Mouse (Mus musculus) stomach, embryonic 15.5 days (tissue): ENCODE measurements around the gene Rps15. TPM values are rescaled to one million over a fixed set of nuclear protein-coding genes. Genes with fewer than 3 reads are reported as not detected.
A peak's percentile ranks its signal among the peaks of the same experiment; 100 is the strongest.

ENCODE experiments used
- ATAC-seq: fragments of 200-750 bp; cut with Nextera tagmentation; 2 replicates; pipeline ENCODE4 v1.8.0; 2017; ENCODE audit warnings: low read depth, moderate number of reproducible peaks, moderate TSS enrichment; ENCODE audit not compliant: insufficient read depth, low FRiP score
- H3K27ac ChIP-seq: fragments of 300-500 bp; sonication (generic); 2 replicates; pipeline ENCODE4 v1.5.1; 2015; ENCODE audit warnings: mild to moderate bottlenecking, inconsistent platforms
- H3K27me3 ChIP-seq: fragments of 300-500 bp; sonication (generic); replicated peaks from 2 replicates; pipeline ENCODE4 v1.6.1; 2015; ENCODE audit warnings: inconsistent platforms
- H3K36me3 ChIP-seq: fragments of 300-500 bp; sonication (generic); 2 replicates; pipeline ENCODE4 v1.6.1; 2015; ENCODE audit warnings: inconsistent platforms
- H3K4me1 ChIP-seq: fragments of 300-500 bp; sonication (generic); 2 replicates; pipeline ENCODE4 v1.6.1; 2015; ENCODE audit warnings: inconsistent platforms
- H3K4me2 ChIP-seq: fragments of 300-500 bp; sonication (generic); 2 replicates; pipeline ENCODE4 v1.6.1; 2015; ENCODE audit warnings: mild to moderate bottlenecking, inconsistent platforms
- H3K4me3 ChIP-seq: fragments of 300-500 bp; sonication (generic); replicated peaks from 2 replicates; pipeline ENCODE4 v1.5.1; 2015; ENCODE audit warnings: inconsistent platforms
- H3K9ac ChIP-seq: fragments of 300-500 bp; sonication (generic); 2 replicates; pipeline ENCODE4 v1.6.1; 2015; ENCODE audit warnings: inconsistent platforms
- H3K9me3 ChIP-seq: fragments of 300-500 bp; sonication (generic); 2 replicates; pipeline ENCODE4 v1.6.1; 2016; ENCODE audit warnings: inconsistent platforms
- WGBS: fragments of 180-500 bp; shearing (Covaris S2); methylation state at CpG from one replicate; pipeline ENCODE4 v1.1.7; 2015; 5-methylcytosine and 5-hydroxymethylcytosine counted together
- polyA plus RNA-seq: library from polyadenylated mRNA; unstranded; fragments of >200 nt; fragmentation: Nextera tagmentation; extraction: Ambion mirVana; gene quantifications from 2 replicates; pipeline ENCODE4 v1.2.1, GENCODE M21; 2015

Rps15 gene
- polyA plus RNA-seq, 1 experiment from 2014 or later, result 948 TPM

DNA sequence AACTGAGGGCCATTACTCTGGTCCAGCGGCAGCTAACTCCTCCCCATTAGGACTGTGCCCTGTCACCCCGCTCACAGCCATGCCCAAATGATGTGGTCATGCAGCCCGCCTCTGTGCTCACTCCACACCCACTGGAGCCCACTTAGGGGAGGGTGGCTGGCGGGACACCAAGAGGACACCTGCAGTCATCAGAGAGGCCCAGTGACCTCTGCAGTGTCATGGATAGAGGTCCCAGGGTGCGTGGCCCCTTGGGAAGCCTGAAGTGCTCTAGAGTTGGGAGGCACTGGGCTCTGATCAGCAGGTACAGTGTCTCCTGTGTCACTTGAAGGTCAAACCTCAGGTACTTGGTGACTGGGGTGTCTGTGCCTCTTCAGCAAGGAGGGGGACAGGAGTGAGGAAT is 4.6 kb downstream of the Rps15 start:
- WGBS, result 74% methylated on average over 5 of the region's 5 CpGs
- ATAC-seq, result no peak
- Histone ChIP-seq H3K36me3 (peaks cover 10% of the 10 kb centered on the region), H3K27ac (no peak overlapping the region), H3K9me3 (no peaks in the 10 kb centered on the region), H3K4me1 (peaks cover 22% of the 10 kb centered on the region), H3K4me2 (peak overlapping the region; percentile 70; the same call in 1 of the 2 replicates), H3K9ac (no peak overlapping the region), H3K27me3 (peaks cover 45% of the 10 kb centered on the region), H3K4me3 (no peak overlapping the region)

- WGBS, result 67% methylated on average over 8 of the region's 8 CpGs
- H3K27ac ChIP-seq, result no peak overlapping the region
- no peak for ATAC-seq
Measured at GRCm38 (mm10) chr10:80297526-80298133, 5.4 kb downstream of the Rps15 start.

GRCm38 (mm10) chr10:80298571-80299281 is 6.5 kb downstream of the Rps15 start:
- Histone ChIP-seq H3K4me2 (no peak overlapping the region), H3K36me3 (peaks cover 10% of the 10 kb centered on the region), H3K27me3 (peaks cover 58% of the 10 kb centered on the region), H3K4me3 (peak overlapping the region; percentile 6; the same call in 1 of the 2 replicates), H3K4me1 (peaks cover 17% of the 10 kb centered on the region), H3K9me3 (no peaks in the 10 kb centered on the region), H3K9ac (no peak overlapping the region), H3K27ac (no peak overlapping the region)
- 5% methylated on average over 26 of the region's 26 CpGs for WGBS
- no peak for ATAC-seq

More at GRCm38 (mm10) chr10:80297526-80298133, 5.4 kb downstream of the Rps15 start:
- H3K27me3 ChIP-seq, result peaks cover 53% of the 10 kb centered on the region
- H3K9me3 ChIP-seq, result no peaks in the 10 kb centered on the region
- H3K9ac ChIP-seq, result no peak overlapping the region
- no peak overlapping the region for H3K4me3 ChIP-seq
- H3K4me2 ChIP-seq, result no peak overlapping the region
- peaks cover 10% of the 10 kb centered on the region for H3K36me3 ChIP-seq
- H3K4me1 ChIP-seq, result peaks cover 22% of the 10 kb centered on the region

GRCm38 (mm10) chr10:80299301-80299700 is 7.0 kb downstream of the Rps15 start:
- 11% methylated on average over 15 of the region's 15 CpGs for WGBS
- Histone ChIP-seq H3K9ac (no peak overlapping the region), H3K27me3 (peaks cover 63% of the 10 kb centered on the region)

DNA sequence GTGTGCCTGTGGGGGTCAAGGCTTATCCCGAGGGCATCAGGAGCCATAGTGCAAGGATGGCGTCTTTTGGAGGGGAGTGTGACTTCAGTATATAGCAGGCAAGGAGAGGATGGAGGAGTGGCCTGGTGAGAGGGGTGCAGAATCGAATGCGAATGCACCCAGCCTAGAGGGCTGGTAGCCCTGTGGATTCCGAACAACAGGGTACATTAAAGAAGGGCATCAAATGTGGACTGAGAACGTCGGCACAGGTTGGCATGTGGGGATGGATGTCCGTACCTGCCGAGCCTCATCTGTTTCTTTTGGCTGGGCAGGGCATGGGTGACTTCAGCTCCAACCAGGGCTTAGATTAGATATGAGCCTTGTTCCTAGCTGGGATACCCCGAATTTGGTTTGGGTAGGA is 7.6 kb downstream of the Rps15 start:
- Histone ChIP-seq H3K9me3 (no peaks in the 10 kb centered on the region), H3K4me1 (peaks cover 10% of the 10 kb centered on the region), H3K4me2 (no peak overlapping the region), H3K4me3 (no peak overlapping the region), H3K27me3 (peaks cover 69% of the 10 kb centered on the region), H3K27ac (no peak overlapping the region), H3K9ac (no peak overlapping the region), H3K36me3 (no peaks in the 10 kb centered on the region; the same call in 1 of the 2 replicates)
- no peak for ATAC-seq
- WGBS, result 53% methylated on average over 10 of the region's 10 CpGs

More at GRCm38 (mm10) chr10:80299301-80299700, 7.0 kb downstream of the Rps15 start:
- Histone ChIP-seq H3K4me1 (peaks cover 11% of the 10 kb centered on the region), H3K9me3 (no peaks in the 10 kb centered on the region), H3K4me2 (no peak overlapping the region), H3K36me3 (peaks cover 5% of the 10 kb centered on the region), H3K27ac (no peak overlapping the region), H3K4me3 (peak overlapping the region; percentile 6; the same call in 1 of the 2 replicates)
- no peak for ATAC-seq

DNA sequence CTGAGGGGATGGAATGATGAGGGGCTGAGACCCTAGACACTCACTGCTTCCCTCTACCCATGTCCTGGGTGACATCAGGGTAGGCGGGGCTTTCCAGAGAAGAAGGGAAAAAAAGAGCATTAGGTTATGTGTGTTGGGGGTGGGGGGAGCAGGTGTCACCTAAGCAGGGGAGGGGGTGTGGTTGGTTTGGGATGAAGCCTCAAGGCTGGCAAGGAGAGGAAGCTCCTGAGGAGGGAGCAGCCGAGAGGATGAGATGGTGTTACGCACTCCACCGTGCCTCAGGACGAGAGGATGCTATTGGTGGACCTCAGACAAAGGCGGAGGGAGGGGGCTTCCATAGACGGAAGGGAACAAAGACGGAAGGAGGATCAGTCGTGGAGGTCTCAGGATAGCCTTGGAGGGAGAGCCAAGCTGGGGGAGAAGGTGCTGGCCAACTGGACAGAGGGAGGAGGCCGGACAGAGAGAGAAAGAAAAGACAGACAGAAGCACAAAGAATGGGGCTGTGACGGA is 8.5 kb downstream of the Rps15 start:
- peaks cover 10% of the 10 kb centered on the region for H3K4me1 ChIP-seq
- no peak overlapping the region for H3K4me2 ChIP-seq
- no peaks in the 10 kb centered on the region for H3K9me3 ChIP-seq
- no peak overlapping the region for H3K4me3 ChIP-seq
- ATAC-seq, result no peak
- no peaks in the 10 kb centered on the region for H3K36me3 ChIP-seq
- no peak overlapping the region for H3K27ac ChIP-seq
- WGBS, result 33% methylated on average over 11 of the region's 11 CpGs
- peaks cover 77% of the 10 kb centered on the region for H3K27me3 ChIP-seq
- no peak overlapping the region for H3K9ac ChIP-seq

DNA sequence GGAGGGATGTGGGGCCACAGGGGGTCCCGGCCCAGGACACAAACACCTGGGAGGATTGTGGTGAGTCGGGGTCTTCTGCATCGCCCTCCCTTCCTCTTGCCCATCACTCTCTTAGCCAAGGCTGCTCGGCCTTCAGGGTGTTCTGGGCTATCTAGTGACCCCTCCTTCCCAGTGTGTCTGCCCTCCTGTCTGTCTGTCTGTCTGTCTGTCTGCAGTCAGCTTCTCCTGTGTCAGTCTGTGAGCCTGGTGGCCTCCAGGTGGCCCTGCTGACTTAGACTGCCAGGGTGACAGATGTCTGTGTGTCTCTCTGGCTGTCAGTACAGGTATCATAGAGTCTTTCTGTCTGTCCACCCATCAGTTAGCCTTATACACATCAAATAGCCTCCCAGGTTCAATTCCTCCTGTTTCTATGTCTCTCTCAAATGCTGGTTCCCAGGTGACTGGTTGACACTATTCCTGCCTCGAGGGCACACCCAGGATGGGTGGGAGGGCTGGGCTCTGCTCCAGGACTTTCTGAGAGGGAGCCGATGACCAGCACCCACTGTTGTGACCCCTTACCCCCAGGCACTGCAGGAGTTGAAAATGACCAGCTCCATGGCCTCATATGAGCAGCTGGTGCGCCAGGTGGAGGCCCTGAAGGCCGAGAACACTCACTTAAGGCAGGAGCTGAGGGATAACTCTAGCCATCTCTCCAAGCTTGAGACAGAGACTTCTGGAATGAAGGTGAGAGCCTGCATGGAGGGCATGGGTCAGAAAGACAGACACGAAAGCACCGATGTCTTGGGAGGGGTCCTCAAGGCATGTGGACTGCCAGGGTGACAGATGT is 9.2 kb downstream of the Rps15 start:
- Histone ChIP-seq H3K4me3 (no peak overlapping the region), H3K36me3 (no peaks in the 10 kb centered on the region), H3K4me1 (peaks cover 3% of the 10 kb centered on the region), H3K9ac (no peak overlapping the region), H3K4me2 (peak overlapping the region; percentile 29; the same call in 1 of the 2 replicates), H3K27me3 (peaks cover 84% of the 10 kb centered on the region), H3K27ac (no peak overlapping the region), H3K9me3 (no peaks in the 10 kb centered on the region)
- WGBS, result 75% methylated on average over 10 of the region's 10 CpGs
- no peak for ATAC-seq

GRCm38 (mm10) chr10:80302082-80302355 is 9.8 kb downstream of the Rps15 start:
- Histone ChIP-seq H3K9me3 (no peaks in the 10 kb centered on the region), H3K27me3 (peaks cover 88% of the 10 kb centered on the region), H3K4me2 (peak overlapping the region; percentile 29; the same call in 1 of the 2 replicates), H3K9ac (no peak overlapping the region), H3K4me3 (no peak overlapping the region), H3K27ac (no peak overlapping the region), H3K4me1 (no peaks in the 10 kb centered on the region; the same call in 1 of the 2 replicates), H3K36me3 (no peaks in the 10 kb centered on the region)
- WGBS, result 62% methylated on average over 5 of the region's 5 CpGs
- no peak for ATAC-seq

DNA sequence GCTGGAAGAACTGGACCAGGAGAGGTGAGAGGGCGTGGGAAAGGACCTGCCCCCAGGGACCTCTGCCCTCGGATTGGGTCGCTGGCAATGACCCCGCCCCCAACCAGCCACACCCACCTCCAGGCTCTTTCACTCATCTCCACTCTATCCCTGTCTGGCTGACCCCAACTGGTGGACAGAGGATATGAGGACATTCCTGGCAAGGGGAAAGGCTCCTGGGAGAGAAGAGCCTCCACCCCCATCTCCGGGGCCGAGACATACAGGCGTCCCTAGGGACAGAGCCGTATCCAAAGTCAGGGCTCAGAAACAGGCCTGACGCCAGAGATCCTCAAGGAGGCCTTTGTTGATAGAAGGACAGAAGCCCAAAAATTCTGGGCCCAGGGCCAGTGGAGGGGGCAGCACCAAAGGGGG is 10.2 kb downstream of the Rps15 start:
- no peaks in the 10 kb centered on the region for H3K36me3 ChIP-seq
- no peak overlapping the region for H3K4me3 ChIP-seq
- H3K9me3 ChIP-seq, result no peaks in the 10 kb centered on the region
- H3K27ac ChIP-seq, result no peak overlapping the region
- WGBS, result 17% methylated on average over 9 of the region's 9 CpGs
- H3K4me2 ChIP-seq, result peak overlapping the region; percentile 29
- H3K27me3 ChIP-seq, result peaks cover 89% of the 10 kb centered on the region
- no peak overlapping the region for H3K9ac ChIP-seq
- peak; percentile 44; the same call in 1 of the 2 replicates for ATAC-seq
- no peaks in the 10 kb centered on the region; the same call in 1 of the 2 replicates for H3K4me1 ChIP-seq

- no peak overlapping the region for H3K27ac ChIP-seq
- WGBS, result 28% methylated on average over 12 of the region's 12 CpGs
- H3K9ac ChIP-seq, result no peak overlapping the region
- peaks cover 71% of the 10 kb centered on the region for H3K27me3 ChIP-seq
- H3K4me2 ChIP-seq, result peak overlapping the region; percentile 30
- ATAC-seq, result no peak
- H3K4me3 ChIP-seq, result 0 out of 2 replicates have a peak overlapping the region, but pooled peaks have one; percentile 12
- H3K9me3 ChIP-seq, result no peaks in the 10 kb centered on the region
- no peaks in the 10 kb centered on the region; the same call in 1 of the 2 replicates for H3K4me1 ChIP-seq
- no peaks in the 10 kb centered on the region for H3K36me3 ChIP-seq
Measured at GRCm38 (mm10) chr10:80304458-80304857, 12.2 kb downstream of the Rps15 start.

DNA sequence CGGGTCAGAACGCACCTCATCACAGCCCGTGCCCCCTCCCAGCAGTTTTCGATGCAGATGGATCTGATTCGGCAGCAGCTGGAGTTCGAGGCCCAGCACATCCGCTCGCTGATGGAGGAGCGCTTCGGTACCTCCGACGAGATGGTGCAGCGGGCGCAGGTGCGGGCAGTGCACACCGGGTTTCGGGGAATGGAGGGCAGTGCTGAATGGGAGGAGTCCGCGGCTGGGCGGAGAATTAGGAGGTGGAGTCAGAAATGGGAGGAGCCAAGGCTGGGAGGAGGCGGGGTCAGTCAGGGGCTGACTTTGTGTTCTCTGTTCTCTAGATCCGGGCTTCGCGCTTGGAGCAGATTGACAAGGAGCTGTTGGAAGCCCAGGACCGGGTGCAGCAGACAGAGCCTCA is 12.6 kb downstream of the Rps15 start:
- no peaks in the 10 kb centered on the region; the same call in 1 of the 2 replicates for H3K4me1 ChIP-seq
- H3K4me2 ChIP-seq, result peak overlapping the region; percentile 30
- ATAC-seq, result no peak
- no peaks in the 10 kb centered on the region for H3K36me3 ChIP-seq
- no peak overlapping the region for H3K27ac ChIP-seq
- H3K9ac ChIP-seq, result no peak overlapping the region
- peak overlapping the region; percentile 12; the same call in 1 of the 2 replicates for H3K4me3 ChIP-seq
- H3K27me3 ChIP-seq, result peaks cover 67% of the 10 kb centered on the region
- WGBS, result 12% methylated on average over 25 of the region's 25 CpGs
- H3K9me3 ChIP-seq, result no peaks in the 10 kb centered on the region
